Mouse (Mus musculus) hindbrain, embryonic 10.5 days (tissue): ENCODE results near the gene Tmem184b. TPM values are rescaled to one million over a fixed set of nuclear protein-coding genes. Genes with fewer than 3 reads are reported as not detected.

ENCODE experiments used
- DNase-seq: peaks from one replicate; pipeline ENCODE4 v3.0.0-alpha.2; 2017; ENCODE audit warnings: low spot score
- H3K27ac ChIP-seq: fragments of 300-500 bp; sonication (generic); 2 replicates; pipeline ENCODE4 v1.5.1; 2016; ENCODE audit warnings: mild to moderate bottlenecking, moderate library complexity
- H3K27me3 ChIP-seq: fragments of 300-500 bp; sonication (generic); 2 replicates; pipeline ENCODE4 v1.6.1; 2016; ENCODE audit warnings: mild to moderate bottlenecking; ENCODE audit not compliant: poor library complexity, insufficient read depth, severe bottlenecking
- H3K36me3 ChIP-seq: fragments of 300-500 bp; sonication (generic); 2 replicates; pipeline ENCODE4 v1.6.1; 2016; ENCODE audit warnings: mild to moderate bottlenecking, moderate library complexity
- H3K4me1 ChIP-seq: fragments of 300-500 bp; sonication (generic); replicated peaks from 2 replicates; pipeline ENCODE4 v1.6.1; 2016; ENCODE audit warnings: mild to moderate bottlenecking
- H3K4me3 ChIP-seq: fragments of 300-500 bp; sonication (generic); 2 replicates; pipeline ENCODE4 v1.5.1; 2016; ENCODE audit warnings: mild to moderate bottlenecking, moderate library complexity
- H3K9me3 ChIP-seq: fragments of 300-500 bp; sonication (generic); 2 replicates; pipeline ENCODE4 v1.6.1; 2016; ENCODE audit warnings: mild to moderate bottlenecking, moderate library complexity
- WGBS: fragments of 180-500 bp; shearing (Covaris S2); methylation state at CpG from one replicate; pipeline ENCODE4 v1.1.7; 2016; 5-methylcytosine and 5-hydroxymethylcytosine counted together
- polyA plus RNA-seq: library from polyadenylated mRNA; unstranded; fragments of >200 nt; fragmentation: Nextera tagmentation; extraction: Ambion mirVana; gene quantifications from 2 replicates; pipeline ENCODE4 v1.2.1, GENCODE M21; 2016

Tmem184b gene
- polyA plus RNA-seq, 1 experiment from 2014 or later, result 54.8 TPM

DNA sequence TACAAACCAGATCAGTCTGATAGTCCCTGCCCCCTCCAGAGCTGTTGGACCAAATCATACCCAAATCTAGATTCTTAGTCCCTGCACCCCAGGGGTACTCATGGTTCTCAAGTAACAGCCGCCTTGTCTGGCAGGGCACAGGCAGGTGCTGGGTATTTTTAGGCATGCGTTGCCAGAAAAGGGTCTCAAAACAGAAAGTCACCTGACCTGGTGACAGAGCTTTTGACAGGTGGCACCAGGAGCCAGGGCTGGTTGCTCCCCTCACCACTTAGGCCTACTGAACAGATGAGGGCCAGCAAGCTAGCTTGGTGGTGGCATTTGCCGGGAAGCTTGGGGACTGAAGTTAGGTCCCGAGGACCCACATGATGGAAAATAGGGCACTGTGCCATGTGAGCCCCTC, 3.2 kb upstream of the Tmem184b start:
- H3K27ac ChIP-seq, result no peak overlapping the region
- no peak for DNase-seq
- peaks cover 20% of the 10 kb centered on the region for H3K27me3 ChIP-seq
- H3K36me3 ChIP-seq, result no peaks in the 10 kb centered on the region
- 83% methylated on average over 4 of the region's 4 CpGs for WGBS
- no peak overlapping the region for H3K4me3 ChIP-seq
- no peaks in the 10 kb centered on the region for H3K9me3 ChIP-seq
- peaks cover 34% of the 10 kb centered on the region for H3K4me1 ChIP-seq

DNA sequence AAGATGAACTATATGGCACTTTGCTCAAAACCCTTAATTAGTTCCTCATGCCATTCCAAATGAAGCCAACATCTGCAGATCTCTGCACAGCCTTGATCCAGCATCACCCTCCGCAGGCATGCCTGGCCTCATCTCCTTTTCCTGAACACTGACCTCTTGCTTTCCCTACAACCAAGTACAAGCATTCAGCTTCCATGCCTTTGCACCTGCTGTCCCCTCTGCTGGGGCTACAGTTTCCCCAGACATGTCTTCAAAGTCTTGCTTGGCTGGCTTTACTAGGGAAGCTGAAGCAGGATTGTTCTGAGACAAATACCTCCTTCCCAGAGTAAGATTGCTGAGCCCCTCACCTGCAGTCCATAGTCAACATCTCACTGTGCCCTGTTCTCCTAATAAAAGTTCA, 908 bp upstream of the Tmem184b start:
- Histone ChIP-seq H3K27me3 (peaks cover 20% of the 10 kb centered on the region), H3K36me3 (no peaks in the 10 kb centered on the region), H3K27ac (no peak overlapping the region), H3K4me3 (no peak overlapping the region), H3K4me1 (peaks cover 54% of the 10 kb centered on the region), H3K9me3 (no peaks in the 10 kb centered on the region)
- no peak for DNase-seq
- WGBS, result 67% methylated on average over 1 of the region's 1 CpGs

DNA sequence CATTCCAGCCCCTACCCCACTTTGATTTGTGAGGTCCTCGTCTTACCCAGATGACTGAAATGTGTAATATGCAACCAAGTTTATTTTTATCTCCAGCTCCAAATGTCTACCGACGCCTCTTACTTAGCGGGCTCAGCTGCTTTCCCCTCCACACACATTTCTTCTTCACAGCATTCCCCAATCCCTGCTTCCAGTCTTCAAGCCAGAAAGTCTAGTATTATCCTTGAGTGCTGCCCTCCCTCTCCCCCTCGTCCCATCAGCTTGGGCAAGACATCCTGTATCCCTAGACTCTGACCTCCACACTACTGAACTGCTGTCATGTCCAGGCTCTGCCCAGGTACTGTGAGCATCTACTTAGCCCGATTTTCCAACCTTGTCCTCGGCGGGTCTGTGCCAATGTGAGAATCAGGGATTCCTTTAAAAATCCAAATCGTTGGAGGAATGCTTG, 418 bp upstream of the Tmem184b start:
- H3K4me3 ChIP-seq, result peak overlapping the region; percentile 89
- peak overlapping the region; percentile 93 for H3K27ac ChIP-seq
- no peaks in the 10 kb centered on the region for H3K36me3 ChIP-seq
- DNase-seq, result no peak
- H3K9me3 ChIP-seq, result no peaks in the 10 kb centered on the region
- peaks cover 53% of the 10 kb centered on the region for H3K4me1 ChIP-seq
- 18% methylated on average over 9 of the region's 9 CpGs for whole genome bisulfite sequencing
- H3K27me3 ChIP-seq, result peaks cover 20% of the 10 kb centered on the region

DNA sequence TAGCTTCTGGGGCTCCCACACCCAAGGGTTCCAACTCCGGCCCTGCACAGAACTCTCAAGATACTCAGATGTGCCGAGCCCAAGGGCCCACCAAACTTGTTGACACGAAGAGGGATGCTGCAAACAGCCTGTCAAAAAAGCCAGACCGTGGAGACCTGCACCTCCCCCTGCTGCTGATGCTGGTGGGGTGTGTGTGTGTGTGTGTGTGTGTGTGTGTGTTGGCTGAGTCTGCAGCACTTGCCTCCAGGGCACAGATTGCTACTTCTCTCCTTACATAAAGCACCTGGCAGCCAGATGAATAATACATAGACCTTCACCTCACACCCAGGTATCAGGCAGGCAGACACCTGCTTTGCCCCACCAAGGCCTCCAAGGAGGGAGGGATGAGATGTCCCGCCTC, 1.2 kb downstream of the Tmem184b start:
- WGBS, result 31% methylated on average over 5 of the region's 5 CpGs
- H3K27ac ChIP-seq, result peak overlapping the region; percentile 93
- peaks cover 20% of the 10 kb centered on the region for H3K27me3 ChIP-seq
- H3K4me1 ChIP-seq, result peaks cover 51% of the 10 kb centered on the region
- peaks cover 5% of the 10 kb centered on the region; the same call in 1 of the 2 replicates for H3K36me3 ChIP-seq
- H3K9me3 ChIP-seq, result no peaks in the 10 kb centered on the region
- no peak for DNase-seq
- H3K4me3 ChIP-seq, result peak overlapping the region; percentile 89

DNA sequence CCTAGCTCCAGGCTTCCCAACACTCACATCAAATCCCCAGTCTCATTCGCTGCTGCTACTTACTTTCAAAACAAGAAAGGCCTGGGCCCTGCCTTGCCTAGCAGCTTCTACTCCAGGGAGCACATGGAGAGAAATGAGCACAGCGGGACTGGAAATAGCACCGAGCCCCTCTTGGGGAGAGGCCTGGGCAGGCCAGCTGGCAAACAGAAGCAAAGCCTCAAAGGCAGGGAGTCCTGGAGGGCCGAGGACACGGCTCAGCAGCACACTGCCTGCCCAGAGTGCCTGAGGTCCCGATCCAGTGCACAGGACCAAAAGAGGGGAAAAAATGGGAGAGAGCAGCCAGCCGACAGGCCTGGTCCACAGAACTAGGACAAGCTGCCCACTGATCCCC, 2.4 kb downstream of the Tmem184b start:
- Histone ChIP-seq H3K4me3 (peak overlapping the region; percentile 30), H3K27me3 (peaks cover 13% of the 10 kb centered on the region), H3K36me3 (peaks cover 13% of the 10 kb centered on the region), H3K4me1 (peaks cover 51% of the 10 kb centered on the region), H3K9me3 (no peaks in the 10 kb centered on the region), H3K27ac (peak overlapping the region; percentile 60)
- 55% methylated on average over 7 of the region's 7 CpGs for WGBS
- DNase-seq, result no peak

DNA sequence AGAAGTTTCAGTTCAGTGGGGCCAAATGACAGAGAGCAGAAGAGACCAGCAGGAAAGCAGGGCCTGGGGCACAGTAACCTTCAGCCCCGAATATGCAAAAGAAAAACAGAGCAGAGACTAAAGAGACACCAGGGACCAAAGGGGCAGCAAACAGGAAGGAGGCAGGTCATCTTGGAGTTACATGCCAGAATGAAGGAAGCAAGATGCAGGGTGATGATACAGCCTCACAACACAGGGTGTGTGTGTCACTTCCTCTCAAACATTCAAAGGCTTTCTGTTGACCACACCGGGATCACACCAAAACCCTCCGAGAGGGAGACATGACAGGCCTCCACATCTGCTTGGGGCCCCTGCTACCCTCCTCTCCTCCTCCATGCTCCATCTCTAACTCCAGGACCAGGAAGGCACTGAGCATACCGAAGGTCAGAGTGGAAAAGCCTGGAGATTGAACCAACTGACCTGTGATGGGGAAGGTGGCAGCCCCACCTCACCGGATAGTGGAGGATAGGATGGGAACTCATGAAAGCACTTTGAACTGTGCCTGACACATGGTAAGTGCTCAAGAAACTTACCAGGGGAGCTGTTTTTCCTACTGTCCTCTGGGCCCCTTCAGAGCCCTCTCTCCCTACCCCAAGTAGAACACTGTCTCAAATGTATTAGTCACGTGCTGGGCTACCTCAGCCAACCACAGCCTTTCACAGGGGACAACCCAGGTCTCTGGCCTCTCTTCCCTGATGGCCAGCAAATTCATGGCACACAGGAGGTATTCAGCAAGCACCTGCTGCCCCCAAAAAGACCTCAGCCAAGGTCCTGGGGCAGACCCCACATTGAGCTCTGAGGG, 3.0 kb downstream of the Tmem184b start:
- Histone ChIP-seq H3K4me1 (peaks cover 52% of the 10 kb centered on the region), H3K9me3 (no peaks in the 10 kb centered on the region), H3K4me3 (peak overlapping the region; percentile 30), H3K27ac (peak overlapping the region; percentile 60; the same call in 1 of the 2 replicates), H3K27me3 (peaks cover 13% of the 10 kb centered on the region), H3K36me3 (peaks cover 14% of the 10 kb centered on the region)
- 64% methylated on average over 6 of the region's 6 CpGs for WGBS
- no peak for DNase-seq

DNA sequence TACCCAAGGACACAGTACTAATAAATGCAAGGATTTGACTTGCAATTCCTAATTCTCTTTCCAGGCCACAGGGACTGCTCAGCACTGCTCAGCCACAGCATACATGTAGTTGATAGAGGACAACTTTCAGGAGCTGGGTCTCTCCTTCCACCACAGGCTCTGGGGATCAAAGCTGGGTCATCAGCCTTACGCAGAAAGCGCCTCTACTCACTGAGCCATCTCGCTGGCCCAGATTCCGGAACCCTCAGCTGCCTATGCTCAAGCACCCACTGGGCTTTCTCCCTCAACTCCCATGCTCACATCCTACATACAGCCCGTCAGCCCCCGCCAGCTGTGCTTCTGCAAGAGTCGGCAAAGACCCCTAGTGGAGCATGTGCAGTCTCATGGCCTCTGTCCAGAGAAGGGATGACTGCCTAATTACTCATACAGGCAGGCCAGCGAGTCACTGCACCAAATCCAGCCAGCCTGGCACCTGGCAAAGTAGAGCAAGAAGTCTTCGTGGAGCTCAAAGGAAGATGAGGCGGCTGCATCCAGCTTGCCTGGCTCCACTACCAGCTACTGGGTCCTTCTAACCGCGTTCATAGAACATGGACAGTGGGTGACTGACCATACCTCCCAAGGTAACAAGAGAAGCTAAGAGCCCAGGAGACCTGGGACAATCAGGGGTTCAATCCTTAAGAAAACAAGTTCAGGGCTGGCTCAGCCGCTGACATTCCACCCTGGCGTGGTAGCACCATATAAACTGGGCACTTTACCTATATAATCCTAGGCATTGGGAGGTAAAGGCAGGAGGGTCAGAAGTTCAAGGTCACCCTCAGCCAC, 3.9 kb downstream of the Tmem184b start:
- DNase-seq, result no peak
- no peak overlapping the region for H3K27ac ChIP-seq
- peaks cover 7% of the 10 kb centered on the region for H3K27me3 ChIP-seq
- no peak overlapping the region for H3K4me3 ChIP-seq
- H3K36me3 ChIP-seq, result peaks cover 16% of the 10 kb centered on the region
- H3K4me1 ChIP-seq, result peaks cover 61% of the 10 kb centered on the region
- 81% methylated on average over 14 of the region's 14 CpGs for WGBS
- no peaks in the 10 kb centered on the region for H3K9me3 ChIP-seq

DNA sequence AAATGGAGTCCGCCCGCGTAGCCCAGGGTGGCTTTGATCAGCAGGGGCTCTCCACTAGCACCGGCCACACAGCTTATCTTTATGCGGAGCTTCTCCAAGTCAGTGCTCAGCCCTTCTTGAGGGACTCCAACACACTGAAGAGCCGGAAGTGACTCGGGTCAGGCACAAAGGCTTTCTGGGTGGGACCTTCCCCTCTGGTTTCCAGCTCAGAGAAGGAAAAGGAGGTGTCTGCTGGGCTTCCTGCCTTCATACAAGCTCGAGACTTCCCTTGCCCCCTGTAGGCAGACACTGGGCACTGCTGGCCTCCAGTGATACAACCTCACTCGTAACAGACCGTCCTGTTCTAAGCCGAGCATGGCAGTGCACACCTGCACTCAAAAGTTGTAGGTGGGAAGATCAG, 6.6 kb downstream of the Tmem184b start:
- 86% methylated on average over 11 of the region's 11 CpGs for whole genome bisulfite sequencing
- Histone ChIP-seq H3K4me1 (peaks cover 63% of the 10 kb centered on the region), H3K4me3 (no peak overlapping the region)

DNA sequence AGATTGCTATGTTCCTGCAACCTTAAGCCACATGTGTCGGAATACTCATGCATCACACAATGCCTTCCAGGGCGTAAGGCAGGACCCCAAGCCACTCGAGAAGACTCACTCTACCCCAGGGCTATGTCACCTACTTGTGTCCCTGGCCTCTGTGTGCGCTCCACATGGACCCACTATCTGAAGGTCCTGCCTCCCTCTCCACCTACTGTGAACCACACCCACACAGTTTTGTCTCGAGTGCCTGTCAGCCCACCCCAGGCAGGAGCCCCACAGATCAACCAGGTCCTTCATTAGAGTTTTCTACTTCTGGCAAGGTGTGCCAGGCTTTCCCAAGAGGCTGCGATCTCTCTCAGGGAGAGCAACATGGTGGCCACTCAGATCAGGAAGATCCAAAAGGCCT, 8.1 kb downstream of the Tmem184b start:
- DNase-seq, result no peak
- 89% methylated on average over 6 of the region's 6 CpGs for WGBS
- Histone ChIP-seq H3K27me3 (no peaks in the 10 kb centered on the region), H3K36me3 (peaks cover 22% of the 10 kb centered on the region), H3K9me3 (no peaks in the 10 kb centered on the region), H3K4me1 (peaks cover 59% of the 10 kb centered on the region), H3K27ac (0 out of 2 replicates have a peak overlapping the region, but pooled peaks have one; percentile 16), H3K4me3 (no peak overlapping the region)

More for the DNA sequence above, 6.6 kb downstream of the Tmem184b start:
- Histone ChIP-seq H3K27ac (no peak overlapping the region), H3K9me3 (no peaks in the 10 kb centered on the region), H3K27me3 (no peaks in the 10 kb centered on the region), H3K36me3 (peaks cover 22% of the 10 kb centered on the region)
- DNase-seq, result no peak

DNA sequence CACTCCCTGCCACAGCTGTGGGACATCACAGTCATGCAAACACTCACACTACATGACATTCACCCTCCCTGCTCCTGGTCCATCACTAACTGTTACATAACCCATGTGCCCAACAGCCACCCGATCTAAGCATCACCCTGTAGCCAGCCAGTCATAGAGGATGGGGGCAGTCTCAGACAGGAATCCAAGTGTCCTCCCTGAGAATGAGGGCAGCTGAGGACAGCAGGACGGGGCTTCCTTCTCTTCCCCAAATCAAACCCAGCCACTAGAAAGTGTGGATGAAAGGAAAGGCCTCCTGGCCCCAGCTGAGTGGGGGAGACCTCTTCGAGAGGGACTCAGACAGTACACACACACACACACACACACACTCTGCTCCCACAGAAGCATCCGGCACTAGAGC, 8.5 kb downstream of the Tmem184b start:
- H3K27ac ChIP-seq, result 0 out of 2 replicates have a peak overlapping the region, but pooled peaks have one; percentile 16
- H3K36me3 ChIP-seq, result peaks cover 22% of the 10 kb centered on the region
- no peaks in the 10 kb centered on the region for H3K9me3 ChIP-seq
- no peak for DNase-seq
- no peaks in the 10 kb centered on the region for H3K27me3 ChIP-seq
- H3K4me3 ChIP-seq, result no peak overlapping the region
- 85% methylated on average over 4 of the region's 4 CpGs for WGBS
- peaks cover 59% of the 10 kb centered on the region for H3K4me1 ChIP-seq

DNA sequence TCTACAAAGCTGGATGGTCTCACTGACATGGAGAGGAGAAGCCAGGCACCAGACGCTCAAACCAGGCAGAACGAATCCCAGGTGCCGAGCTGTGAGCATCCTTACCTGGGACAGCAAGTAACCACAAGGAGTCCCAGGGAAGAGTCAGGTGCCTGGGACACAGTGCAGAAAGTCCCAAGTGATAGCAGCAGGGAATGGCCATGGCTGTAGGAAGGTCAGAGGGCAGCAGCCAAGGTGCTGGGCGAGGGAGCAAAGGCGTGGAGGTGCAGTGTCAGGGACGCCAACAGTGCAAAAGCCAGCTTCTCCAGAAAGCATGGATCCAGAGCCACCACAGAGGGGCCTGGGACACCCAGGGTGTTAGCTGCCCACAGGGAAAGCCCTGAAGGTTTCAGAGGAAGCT, 10.3 kb downstream of the Tmem184b start:
- Histone ChIP-seq H3K36me3 (peaks cover 22% of the 10 kb centered on the region), H3K27ac (peak overlapping the region; percentile 54)
- 84% methylated on average over 6 of the region's 6 CpGs for WGBS

DNA sequence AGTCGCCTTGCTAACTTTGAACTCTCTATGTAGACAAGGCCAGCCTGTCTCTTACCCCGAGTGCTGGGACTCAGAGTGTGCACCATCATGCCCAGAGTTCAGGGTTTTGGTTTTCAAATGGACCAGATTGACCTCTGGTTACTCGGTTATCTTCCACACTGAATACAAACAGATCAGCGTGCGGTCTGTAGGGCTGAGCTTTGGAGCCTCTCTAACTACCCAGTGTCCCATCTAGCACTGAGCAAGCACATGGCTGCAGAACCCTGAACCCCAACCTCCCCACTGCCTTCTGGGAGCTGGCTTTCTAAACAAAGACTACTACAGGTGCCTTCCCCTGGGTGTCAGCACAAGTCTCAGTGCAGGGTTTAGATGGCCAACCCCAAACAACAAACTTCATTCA, 10.8 kb downstream of the Tmem184b start:
- Histone ChIP-seq H3K4me3 (no peak overlapping the region), H3K4me1 (peaks cover 70% of the 10 kb centered on the region)
- WGBS, result 89% methylated on average over 5 of the region's 5 CpGs

More for the DNA sequence above, 10.3 kb downstream of the Tmem184b start:
- Histone ChIP-seq H3K27me3 (no peaks in the 10 kb centered on the region), H3K4me3 (no peak overlapping the region), H3K4me1 (peaks cover 65% of the 10 kb centered on the region), H3K9me3 (no peaks in the 10 kb centered on the region)
- DNase-seq, result no peak

More for the DNA sequence above, 10.8 kb downstream of the Tmem184b start:
- peak overlapping the region; percentile 54; the same call in 1 of the 2 replicates for H3K27ac ChIP-seq
- no peaks in the 10 kb centered on the region for H3K27me3 ChIP-seq
- no peak for DNase-seq
- no peaks in the 10 kb centered on the region for H3K9me3 ChIP-seq
- H3K36me3 ChIP-seq, result peaks cover 20% of the 10 kb centered on the region
